Mouse (Mus musculus): Measurements from ENCODE around the gene Nalcn.
A peak's percentile ranks its signal among the peaks of the same experiment; 100 is the strongest.
"Not testable (repeated sequence)": the region's sequence is repeated elsewhere in the genome, so short reads cannot be mapped to it uniquely, and the experiment has no call there.

Nalcn gene

DNA sequence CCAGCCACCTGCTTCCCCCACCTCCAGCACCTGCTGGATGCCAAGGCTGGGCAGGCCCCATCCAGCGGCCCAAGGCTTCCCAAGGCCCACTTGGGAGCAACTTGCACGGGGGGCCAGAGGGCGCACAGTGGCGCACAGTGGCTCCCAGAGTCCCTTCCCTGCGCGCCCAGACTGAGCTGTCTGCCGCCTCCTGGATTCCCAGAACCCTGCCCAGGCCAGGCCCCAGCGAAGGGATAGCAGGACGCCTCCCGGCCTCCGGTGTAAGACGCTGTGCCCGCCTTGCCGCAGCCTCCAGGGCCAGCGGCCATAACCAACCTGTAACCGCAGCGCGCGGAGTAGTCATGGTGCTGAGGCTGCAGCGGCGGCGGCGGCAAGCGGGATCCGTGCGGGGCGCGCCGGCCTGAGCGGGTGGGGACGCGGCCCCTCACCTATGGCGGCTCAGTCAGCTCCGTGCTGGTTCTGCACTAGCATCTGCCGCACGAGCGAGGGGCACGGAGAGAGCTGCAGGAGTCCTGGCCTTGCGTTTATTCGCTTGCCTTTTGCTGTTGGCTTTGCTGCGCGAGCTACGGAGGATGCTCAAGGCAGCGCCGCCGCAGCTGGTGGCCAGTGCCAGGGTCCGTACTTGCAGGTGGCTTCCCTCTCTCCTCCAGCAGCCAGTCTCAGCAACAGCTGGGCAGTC, at the start of gene Nalcn:
Gene Nalcn, minus strand, starts transcription at position 644 of the 679 bp plus-strand sequence.
- DNase-seq = no peak

DNA sequence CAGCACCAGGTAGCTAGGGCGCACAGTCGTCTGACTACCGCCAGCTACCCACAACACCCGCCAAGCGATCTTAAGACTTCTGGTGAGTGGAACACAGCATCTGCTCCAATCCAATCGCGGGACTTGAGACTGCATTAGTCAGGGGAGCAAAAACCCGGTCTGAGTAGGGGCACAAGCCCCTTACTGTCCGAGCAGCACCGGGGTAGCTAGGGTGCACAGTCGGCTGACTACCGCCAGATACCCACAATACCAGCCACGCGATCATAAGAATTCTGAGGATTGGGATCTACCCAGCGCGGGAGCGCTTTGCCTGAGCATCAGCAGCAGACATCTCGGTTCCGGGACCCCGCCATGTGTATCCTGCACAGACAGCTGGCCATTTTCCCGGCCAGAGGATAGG, 44.1 kb upstream of the Nalcn start:
- DNase-seq = not testable (repeated sequence)

DNA sequence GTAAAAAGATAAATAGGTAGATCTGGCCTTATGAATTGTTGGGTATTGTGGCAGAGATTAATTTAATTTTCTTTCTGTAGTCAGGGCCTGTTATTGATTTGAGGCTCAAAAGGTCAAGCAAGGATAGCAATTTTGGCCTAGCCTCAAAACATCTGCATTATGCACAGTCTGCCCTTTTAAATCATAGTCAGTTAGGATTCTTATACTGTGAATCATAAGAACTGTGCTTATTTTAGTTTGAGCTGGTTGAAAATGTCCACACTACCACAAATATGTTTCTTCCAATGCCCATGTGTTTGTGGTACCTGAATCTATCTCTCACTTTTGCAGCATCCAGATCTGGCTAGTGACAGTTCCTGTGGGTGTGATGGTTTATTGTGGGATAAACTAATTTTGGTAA, 37.5 kb upstream of the Nalcn start:
- no peak for DNase-seq

DNA sequence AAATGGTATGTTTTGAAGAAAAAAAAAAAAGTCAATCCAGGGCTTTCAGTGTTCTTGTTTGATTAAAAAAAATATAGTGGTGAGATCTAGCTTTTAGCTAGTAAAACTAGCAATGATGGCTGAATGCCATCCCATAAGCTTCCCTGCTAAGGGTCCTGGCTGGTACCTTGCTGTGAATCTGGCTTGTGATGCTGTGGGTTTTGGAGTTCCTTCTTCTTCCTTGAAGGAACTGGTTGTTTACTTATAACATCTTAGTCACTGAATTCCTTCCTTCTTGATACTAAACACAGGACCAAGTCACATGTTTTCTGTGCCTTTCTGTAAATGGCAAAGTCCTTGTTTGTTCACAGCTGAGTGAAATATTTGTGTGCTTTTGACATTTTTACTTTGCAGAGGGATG, 36.3 kb upstream of the Nalcn start:
- DNase-seq = no peak

DNA sequence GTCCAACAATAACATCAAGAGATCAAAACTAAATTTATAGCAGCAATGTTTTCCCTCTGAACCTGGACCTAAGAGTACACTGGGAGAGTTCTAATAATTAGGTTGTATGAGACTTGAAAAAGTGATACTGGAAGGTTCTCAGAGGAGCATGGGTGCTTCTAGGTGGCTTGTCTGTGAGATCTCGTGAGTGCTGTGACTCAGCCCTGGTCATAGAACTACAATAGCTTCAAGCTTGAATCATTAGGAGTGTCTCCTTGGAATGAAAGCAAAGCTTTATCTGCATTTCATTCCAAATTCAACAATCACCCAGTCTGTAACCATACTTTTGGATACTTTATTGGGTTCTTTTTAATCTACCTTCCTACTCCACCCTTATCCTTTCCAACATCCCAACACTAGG, 35.4 kb upstream of the Nalcn start:
- DNase-seq = no peak

DNA sequence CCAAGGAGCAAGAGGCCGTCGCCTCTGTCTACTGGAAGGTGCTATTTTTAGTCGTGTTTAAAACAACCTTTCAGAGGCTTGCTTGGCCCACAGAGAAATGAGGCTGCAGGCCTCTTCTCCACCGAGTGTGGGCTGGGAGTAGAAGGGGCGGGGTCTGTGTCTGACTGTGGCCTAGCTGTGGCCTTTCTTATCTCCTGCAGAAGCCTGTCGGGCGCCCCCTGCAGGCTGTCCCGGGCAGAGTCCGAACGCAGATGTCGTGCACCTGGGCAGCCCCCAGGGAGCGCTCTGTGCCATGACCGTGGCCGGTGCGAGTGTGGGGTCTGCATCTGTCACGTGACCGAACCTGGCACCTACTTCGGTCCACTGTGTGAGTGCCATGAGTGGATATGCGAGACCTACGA, 34.1 kb upstream of the Nalcn start:
- DNase-seq = peak; percentile 43

DNA sequence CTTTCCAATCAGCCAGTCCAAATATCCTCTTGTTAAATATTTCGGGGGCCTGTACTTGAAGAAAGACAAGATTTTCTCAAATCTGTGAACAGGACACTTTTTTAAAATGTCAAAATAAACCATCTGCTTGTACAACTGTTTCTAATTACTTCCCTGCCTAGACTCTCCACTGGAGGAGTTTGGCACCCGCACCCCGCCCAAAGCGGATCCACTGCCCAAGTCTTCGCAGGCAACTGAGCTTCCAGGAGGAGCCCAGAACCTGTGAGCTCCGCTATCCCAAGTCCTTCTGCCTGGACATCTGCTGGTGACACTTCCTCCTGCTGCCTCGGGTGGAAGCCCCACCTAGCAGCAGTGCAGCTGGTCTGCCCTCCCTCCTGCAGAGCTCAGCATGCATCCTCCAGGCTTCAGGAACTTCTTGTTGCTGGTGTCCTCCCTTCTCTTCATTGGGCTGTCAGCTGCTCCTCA, 33.0 kb upstream of the Nalcn start, which contains the start of gene Itgbl1:
Gene Itgbl1, plus strand, starts transcription at position 51 of the 465 bp plus-strand sequence.
- no peak for DNase-seq

DNA sequence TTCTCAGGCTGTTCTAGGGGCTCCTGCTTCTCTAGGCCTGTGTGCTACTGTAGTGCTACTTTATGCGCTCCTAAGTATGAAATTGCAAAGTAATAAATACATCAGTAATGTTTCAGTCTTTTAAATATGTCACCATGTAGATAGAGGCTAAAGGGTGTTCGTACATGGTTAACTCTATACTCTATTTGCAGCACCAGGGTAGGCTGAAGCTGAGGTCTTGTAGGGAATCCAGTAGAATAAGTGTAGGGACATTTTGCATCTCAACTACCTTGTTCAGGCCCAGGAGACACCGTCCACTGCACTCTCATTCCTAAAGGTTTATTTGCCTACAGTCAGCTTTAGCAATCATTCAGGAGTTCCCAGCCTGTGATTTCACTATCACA, 227 bp upstream of the Nalcn start:
- no peak for DNase-seq

DNA sequence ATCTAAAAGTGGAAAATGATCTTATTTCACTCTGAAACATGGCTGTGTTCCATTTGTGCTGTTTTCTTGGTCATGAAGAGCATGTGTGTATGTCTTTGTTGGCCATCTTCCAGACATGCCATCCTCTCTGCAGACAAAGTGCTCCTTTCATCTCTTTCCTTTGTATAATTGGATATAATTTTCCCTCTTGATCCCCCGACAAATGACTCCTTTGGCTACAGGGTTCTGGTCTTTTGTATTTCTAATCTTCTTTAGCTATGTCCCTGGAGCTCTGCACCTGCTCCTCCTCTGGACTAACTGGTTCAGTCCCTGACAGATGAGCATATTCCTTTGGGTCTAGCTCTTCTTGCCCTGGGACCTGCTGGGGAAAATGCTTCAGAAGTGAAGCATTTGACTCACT, 4.0 kb downstream of the Nalcn start:
- no peak for DNase-seq

DNA sequence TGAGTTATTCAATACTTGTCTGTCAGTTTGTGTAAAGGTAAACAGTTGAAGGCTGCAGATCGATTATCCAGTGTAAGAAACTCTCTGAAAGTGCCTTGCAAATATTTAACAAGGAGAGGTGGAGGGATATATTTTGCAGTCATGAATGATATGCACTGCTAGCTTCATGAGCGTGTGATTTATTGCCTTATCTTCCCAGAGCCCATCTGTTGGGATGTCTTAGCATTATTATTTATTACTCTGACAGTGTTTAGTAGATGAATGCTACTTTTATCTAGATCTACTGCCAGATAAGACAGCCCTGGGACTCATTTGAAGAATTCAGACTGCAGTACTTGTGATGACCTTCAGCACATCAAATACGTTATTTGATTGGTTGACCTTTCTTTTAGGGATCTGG, 31.7 kb downstream of the Nalcn start:
- DNase-seq = no peak

DNA sequence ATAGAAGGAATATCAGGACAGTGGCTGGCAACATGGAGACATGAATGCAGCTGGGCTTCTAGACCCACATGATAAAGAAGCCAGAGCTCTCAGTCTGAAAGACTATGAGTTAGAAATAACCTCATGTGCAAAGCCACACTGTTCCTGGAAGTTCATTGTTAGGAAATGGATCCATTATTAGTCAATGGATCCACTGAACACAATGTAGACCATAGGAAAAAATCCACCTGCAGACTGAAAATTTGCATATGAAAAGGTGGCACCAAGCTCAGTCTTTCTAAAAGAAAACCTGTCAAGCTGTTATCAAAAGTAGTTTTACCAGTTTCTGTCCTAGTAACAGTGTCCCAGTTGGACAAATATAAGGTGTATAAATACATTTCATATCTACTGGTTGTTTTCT, 39.5 kb downstream of the Nalcn start:
- no peak for DNase-seq

DNA sequence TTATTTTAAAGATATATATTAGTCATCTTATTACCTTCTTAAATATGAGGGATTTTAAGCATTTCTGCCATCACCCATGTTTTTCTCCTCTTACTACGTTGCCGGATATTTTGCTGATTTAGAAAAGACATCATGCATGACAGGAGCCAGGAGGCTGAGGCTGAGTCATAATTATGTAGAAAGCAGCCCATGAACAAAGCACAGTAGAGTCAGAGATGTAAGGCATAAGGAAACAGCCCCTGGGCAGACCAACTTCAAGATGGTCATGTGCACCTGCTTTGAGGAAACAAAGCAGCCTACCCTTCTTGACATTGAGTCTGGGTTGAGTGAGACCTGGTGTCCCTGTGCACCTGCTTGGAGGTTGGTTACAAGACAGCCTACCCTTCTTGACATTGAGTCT, 44.5 kb downstream of the Nalcn start:
- DNase-seq = no peak

DNA sequence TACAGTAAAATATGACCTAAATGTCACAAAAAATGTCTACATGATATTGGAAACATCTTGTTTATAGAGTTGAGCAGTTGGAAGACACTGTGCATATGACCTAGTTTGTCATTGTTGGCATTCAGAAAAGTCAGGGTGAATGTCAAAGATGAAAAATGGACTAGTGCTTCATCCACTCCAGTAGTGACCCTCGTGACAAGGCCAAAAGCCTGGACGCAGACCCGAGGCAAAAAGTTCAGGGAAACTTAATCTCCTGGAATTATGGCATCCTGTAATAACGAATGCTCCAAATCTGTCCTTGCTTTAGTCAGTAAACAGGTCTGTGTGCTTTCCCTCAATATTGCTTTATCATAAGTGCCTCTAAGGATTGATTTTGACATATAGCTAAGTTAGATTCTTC, 51.6 kb downstream of the Nalcn start:
- no peak for DNase-seq

DNA sequence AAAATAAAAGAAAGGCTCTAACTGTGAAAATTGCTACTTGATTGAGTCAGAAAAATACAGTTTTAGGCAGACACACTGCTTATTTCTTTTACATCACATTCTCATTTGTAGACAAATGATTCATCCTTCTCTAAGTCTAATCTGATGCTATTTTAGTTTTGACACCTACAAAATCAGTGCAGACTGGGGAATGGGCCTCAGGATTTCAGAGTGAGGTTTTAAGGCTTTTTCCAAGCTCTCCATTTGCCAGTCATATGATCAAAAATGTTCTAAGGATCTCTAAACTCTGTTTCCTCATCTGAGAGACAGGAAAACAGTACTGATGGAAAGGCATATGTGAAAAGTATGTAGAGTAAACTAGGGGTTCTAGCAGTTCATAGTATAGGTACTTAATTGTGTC, 52.0 kb downstream of the Nalcn start:
- DNase-seq = no peak

DNA sequence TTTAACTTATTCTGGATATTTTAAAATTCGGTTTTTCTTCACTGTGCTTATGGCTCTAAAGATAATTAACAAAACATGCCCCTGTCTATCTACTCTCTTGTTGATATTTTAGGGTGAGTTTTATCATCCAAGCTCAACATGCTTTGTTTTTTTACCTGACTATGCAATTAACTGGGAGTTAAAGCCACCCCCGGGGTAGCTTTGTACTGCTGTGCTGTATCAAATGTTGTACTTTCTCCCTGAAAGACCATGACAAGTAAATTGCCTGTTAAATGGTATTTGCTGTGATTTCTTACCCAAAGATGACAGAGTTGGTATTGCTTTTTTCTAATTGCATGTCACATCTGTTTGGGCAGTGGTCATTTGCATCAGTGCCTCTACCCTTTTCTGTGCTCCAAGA, 60.3 kb downstream of the Nalcn start:
- no peak for DNase-seq

DNA sequence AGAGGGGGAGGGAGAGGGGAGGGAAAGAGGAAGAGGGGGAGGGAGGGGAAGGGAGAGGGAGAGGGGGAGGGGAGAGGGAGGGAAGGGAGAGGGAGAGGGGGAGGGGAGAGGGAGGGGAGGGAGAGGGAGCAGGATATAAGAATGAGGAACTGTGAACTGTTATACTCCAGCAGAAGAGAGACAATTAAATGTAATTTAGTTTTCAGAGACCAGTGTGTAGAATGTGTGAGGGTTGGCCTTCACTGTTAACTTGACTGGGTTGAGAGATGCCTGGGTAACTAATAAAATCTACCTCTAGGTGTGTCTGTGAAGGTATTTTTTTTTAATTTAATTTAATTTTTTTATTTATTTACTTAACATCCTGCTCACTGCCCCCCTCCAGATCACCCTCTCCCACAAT, 71.4 kb downstream of the Nalcn start:
- no peak for DNase-seq

DNA sequence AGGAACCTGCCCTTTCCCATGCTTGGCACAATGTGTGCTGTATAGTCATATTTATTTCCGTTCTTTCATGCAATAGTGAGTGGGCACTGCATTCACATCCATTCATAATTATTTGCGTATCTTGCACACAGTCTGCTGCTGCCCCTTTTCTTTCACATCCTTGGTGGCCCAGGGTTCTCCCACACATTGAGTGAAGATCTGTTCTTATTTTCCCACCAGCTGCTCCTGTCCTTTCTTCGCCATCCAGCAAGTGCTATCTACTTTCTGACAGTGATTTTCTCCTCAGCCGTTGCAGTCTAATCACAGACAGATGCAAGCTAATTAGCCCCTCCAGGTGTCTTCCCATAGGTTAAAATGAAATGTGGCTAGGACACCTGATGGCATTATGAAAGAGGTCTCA, 72.0 kb downstream of the Nalcn start:
- no peak for DNase-seq

DNA sequence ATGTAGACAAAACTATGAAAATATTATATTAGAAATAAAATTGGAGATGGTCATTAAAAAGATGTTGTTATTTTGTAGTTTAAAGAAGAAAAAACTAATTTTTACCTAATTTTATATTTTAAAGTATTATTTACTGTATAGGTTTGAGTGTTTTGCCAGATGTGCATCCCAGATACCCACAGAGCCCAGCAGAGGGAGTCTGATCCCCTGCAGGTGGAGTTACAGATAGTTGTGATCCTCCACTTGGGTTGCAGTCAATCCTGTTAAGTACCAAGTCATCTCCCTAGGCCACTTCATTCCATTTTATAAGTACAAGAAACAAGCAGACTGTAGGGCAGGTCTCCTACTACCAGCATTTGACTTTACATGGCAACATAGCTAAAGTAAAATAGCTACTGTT, 84.6 kb downstream of the Nalcn start:
- no peak for DNase-seq

DNA sequence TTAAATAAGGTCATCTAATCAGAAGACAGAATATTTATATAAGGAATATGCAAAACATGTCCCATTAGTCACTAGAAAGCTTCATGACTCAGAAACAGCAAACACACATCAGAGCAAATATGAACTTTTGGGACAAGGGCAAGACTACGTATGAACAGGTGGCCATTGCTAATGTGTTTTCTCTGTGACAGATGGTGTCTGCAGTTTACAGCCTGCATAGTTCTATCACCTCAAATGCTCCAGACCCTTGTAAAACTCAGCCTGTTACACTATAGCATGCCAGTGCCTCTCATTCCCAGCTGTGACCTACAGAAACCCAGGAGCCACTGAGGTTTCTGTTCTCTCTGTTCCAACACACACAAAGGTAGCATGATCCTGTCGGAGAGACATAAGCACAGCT, 91.3 kb downstream of the Nalcn start:
- DNase-seq = no peak

DNA sequence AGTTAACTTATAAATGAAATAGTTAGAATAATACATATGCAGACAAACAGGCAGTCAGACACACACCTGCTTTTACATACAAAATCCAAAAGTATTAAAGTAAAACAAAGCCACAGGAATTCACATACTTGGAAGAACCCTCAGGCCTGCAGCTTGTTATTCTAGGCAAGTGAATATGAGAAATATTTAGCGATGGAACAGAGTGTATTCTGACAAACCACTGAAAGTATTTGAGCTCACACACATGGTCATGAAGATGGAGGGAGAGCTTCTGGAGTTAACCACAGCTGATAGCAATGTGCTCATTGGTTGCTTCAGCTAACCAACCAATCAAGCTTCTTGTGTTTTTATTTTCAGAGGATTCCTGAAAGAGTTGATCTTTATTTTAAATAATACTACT, 93.9 kb downstream of the Nalcn start:
- no peak for DNase-seq

DNA sequence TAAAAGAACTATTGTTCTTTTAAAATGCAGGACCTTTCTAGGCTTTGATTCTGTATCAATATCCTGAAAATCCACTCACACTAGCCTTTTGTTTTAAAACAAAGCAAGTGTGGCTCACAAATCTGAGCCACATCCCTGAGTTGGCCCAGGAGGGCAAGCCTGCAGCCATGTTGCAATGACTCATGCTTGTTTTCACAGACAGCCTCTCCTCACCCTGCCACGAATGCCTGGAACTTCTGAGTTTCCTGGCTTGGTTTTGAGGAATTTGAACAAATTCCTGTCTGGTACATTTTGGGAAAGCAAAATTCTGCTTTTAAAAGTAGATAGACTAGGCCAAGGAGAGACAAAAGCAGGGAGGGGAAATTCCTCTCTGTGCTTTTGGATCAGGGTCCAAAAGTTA, 95.7 kb downstream of the Nalcn start:
- no peak for DNase-seq

DNA sequence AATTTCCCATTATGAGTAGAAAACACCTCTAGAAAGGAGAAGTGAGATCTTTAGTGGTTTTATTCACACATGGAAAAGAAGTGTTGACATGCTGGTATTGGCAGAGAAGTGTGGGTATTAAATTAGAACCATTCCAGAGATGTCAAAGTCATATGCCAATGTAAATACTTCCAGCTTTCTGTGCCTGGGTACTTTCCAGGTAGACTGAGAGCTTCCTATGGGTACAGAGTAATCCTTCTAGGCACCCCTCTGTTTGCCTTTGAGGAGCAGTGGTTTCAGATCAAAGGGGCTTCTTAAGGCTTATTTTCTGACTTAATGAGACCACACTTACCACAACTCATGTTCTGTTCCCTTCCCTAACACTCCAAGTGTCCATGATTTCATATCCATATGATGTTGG, 97.8 kb downstream of the Nalcn start:
- no peak for DNase-seq

DNA sequence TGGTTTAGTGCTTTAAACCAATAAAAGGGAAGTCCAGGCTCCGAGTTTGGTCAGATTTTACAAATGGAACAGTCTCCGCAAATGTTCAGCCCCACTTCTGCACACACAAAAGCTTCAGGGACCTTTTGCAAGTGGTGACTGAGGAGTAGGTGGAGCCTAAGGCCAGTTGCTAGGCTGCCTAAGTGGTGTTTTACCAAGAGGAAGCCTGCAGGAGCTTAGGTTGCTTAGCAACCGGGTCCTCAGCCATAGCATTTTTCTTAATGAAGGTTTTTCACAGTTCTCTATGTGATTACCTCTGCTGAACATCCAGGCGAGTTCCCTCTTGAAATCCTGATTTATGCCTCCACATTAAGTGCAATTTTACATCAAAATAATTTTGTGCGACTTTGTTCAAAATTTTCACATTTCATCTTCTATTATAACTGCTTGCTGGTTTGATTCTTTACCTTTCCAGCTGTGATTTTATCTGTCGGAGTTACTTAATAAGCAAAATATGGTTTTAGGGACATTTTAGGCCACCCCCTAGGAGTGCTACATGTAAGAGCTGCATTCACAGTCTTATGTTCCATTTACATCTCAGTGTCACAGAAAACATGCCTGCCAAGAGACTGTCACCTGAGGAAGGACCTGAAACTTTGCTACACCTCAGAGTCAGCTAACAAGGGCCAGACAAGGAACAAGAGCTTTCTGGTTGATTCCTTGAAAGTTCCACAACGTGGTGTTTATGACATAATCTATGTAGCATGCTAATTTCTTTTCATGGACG, 113.4 kb downstream of the Nalcn start:
- DNase-seq = no peak

DNA sequence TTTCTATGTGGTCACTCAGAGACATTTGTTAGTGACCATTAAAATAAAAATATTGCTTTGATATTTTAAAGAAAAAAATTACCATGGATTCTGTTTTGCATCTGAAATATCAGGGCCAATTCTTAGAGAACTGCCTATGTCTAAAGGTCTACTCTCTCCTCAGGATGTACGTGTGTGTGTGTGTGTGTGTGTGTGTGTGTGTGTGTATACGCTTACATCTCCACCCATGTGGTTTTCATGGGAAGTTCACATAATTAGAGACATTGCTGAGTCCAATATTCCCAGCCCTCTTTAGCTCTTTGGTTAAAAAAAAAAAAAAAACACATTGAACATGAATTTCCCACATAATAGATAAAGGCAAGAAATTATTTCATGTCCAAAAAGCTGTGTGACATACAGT, 114.0 kb downstream of the Nalcn start:
- DNase-seq = no peak

DNA sequence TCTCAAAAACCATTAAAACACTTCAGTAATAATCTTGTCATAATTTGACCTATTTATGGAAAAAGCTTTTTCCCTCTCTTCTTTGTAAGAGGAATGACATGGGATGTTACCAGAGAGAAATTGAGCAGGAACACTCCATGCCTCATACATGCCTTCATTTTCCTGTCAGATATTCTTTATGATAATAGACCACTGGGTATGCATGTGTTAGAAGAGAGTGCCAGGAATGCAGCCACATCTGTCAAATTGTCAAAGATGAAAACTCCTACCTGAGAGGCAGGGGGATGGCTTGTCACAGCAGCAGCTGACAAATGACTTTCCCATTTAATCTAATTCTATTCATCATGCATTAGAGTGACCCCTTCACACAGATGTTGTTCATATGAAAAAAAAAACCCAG, 131.4 kb downstream of the Nalcn start:
- DNase-seq = no peak

Data from liver (tissue).